Mouse (Mus musculus): ENCODE measurements at regions not wholly inside any gene's neighbourhood (a gene's known extent, or its start where the extent isn't known, plus 50 kb on each side); places are given as distances from the start of the nearest gene placed in this dataset.
"Not testable (repeated sequence)": the region's sequence is repeated elsewhere in the genome, so short reads cannot be mapped to it uniquely, and the experiment has no call there.

DNA sequence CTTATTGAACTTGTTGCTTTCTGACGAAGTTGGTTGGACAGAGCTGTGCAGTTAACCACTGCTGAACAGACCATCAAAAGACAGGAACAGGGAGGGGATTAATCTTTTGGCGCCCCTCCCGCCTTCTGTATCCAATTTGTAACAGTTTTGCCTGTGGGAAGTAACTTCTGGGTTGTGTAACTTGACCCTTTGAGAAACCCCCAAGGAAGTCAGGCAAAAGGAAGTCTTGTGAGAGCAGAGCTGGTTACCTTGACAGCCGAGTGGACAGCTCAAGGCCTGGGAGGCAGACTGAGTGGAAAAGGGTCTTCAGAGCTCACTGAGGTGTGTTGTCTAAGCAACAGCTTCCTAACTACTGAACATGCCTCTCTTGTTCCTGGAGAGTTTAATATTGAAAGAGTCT is 75.8 kb upstream of the Hao2 start:
- DNase-seq: no peak

DNA sequence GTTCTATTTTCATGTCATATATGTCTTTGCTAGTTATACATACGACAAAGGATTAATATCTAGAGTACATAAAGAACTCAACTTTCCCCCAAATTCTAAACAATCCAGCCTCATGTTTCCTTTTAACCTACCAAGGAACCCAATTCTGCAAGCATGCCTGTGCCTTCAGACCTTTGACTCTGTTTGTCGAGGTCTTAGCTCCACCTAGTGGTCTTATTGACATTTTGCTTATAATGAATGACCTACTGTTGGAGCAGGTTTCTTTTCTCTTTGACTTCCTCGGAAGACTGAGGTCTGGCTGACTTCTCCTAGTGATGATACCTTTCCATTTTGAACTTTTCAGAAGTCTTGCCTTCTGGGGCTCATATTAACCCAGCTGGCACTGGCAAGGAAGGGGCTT is 82.7 kb upstream of the Hao2 start:
- DNase-seq: peak; percentile 8

DNA sequence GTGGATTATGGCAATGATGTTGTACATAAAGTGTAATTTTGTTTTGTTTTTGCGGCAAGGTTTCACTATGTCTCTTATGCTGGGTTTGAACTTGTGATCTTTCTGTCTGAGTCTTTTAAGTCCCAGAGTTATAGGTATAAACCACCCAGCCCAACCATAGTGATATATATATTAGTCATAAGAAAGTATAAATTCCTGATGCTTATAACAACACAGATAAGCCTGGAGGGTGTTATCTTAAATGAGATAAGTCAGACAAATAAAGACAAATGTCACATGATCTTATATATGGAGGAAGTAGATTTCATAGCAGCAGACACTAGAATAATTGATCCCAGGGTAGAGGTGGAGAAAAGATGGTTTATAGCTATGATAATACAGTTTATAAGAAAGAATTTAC is 89.7 kb upstream of the Hao2 start:
- DNase-seq: no peak

- not testable (repeated sequence) for DNase-seq
Measured at GRCm38 (mm10) chr3:98987266-98987665, 94.2 kb upstream of the Hao2 start.

DNA sequence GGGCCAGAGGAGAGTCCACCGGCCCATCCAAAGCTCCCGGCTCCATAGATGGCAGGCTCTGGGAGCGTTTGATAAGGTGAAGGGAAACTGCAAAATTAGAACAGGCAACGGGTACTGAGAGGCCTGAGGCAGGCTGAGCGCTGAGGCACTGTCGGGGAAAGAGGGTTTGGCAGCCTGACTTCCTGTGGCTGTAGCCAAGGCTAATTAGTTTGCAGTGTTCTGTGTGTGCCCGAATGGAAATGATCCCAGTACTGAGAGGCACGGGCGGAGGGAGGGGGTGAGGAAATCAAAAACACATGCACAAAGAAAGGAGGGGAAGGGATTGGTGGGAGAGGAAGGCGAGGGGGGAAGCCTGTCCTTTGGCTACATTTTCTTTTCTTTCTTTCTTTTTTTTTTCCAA is 97.8 kb upstream of the Hao2 start:
- DNase-seq: no peak

DNA sequence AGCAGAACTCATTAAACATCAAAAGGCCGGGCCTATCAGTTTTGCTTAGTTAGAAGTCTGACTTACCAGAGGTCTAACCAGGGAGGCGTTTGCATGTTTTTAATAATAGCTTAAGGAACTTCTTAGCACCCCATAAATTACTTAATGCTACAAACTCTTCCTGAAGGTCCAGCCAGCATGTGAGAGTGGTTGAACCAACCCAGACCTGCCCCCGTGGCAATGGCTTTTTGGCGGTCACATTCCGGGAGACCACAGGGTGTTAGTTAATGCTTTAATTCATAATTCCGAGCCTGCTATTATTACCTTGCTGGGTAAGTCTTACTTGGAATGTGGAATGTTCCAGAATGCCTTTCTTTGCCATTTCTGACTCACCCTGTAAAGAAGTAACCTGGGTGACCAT is 98.2 kb upstream of the Hao2 start:
- DNase-seq: no peak

DNA sequence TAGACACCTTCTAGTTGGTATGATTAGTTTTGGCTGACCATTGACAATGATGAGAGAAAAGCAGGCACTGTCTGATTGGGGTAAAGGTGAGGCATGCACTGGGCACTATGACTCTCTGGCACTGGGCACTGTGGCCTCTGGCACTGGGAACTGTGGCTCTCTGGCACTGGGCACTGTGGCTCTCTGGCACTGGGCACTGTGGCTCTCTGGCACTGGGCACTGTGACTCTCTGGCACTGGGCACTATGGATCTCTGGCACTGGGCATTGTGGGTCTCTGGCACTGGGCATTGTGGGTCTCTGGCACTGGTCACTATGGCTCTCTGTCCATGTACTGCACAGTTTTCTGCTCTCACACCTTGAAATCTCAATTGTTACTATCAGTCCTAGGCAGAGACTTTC is 101.0 kb upstream of the Hao2 start:
- DNase-seq: no peak

DNA sequence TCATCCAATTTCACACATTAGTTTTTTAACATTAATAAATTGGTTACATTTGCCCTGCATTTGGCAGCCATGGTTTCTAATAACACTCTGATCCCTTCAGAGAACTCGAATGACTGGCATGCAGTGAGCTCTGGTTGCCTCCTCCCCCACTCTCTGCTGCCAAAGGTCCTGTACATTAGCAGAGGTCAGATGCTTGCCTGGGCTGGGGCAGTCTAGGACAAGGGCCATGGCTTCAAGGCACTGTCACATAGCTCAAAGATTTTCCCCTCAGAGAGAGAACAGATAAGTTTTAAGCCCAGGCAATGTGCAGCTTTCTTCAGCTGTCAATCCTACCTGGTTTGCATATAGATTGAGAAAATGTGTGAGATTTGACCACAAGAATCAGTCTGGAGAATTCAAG is 110.2 kb upstream of the Wars2 start:
- no peak for DNase-seq

- DNase-seq: no peak
Measured at GRCm38 (mm10) chr3:99046190-99046589, 94.7 kb upstream of the Wars2 start.

- DNase-seq: no peak
Measured at GRCm38 (mm10) chr3:99047156-99047555, 93.7 kb upstream of the Wars2 start.

- no peak for DNase-seq
Measured at GRCm38 (mm10) chr3:99049305-99049704, 91.6 kb upstream of the Wars2 start.

DNA sequence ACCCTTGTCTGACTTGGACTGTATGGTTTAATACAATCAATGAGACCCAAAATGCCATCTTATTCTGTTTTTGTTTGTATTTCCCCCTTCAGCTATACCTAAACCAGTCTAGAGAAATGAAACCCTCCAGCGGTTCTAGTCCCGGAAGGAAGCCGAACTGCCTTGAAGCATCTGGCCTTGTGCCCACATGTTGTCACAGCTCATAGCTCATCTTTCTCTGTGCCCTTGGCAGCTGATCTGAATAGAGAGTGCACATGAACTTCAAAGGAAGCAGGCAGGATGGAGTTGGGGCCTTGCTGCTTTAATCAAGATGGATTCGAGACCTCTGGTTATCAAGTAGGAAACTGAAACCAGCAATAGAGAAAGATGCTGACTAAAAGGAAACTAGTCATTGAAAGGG is 88.7 kb upstream of the Wars2 start:
- DNase-seq: peak; percentile 53

DNA sequence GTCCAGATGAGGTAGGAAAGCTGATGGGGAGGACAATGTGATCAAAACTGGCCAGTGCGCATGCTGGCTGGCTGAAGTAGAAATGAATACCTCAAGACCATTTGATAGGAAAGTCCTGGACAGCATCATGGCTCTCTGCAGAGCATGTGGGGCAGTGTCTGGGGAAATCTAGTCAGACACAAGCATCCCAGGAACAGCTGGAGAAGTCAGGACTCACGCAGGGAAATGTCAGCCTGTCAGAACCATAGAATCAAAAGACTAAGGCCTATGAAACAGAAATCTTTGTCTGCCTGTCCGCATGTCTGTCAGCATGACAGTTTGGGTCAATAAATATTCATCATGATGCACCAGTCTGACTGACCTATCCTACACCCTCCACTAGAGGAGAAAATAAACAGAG is 73.7 kb upstream of the Wars2 start:
- no peak for DNase-seq
